In genomic region chr3:34217911-34218310, GRCm38 (mm10) we compare ENCODE assay signal across 27 mouse cellular contexts.
"Had no signal": no experiment of that assay in that cellular context is flagged by ENCODE, and none has a peak within 500 bp of the region (broad histone marks: within the 10 kb centered on the region; RNA-seq: fewer than 3 reads in every experiment).

No protein-coding gene starts in this region.

- H3K4me1 ChIP-seq: embryonic facial prominence, embryonic 10.5 days; embryonic facial prominence, embryonic 12.5 days; embryonic facial prominence, embryonic 13.5 days; embryonic facial prominence, embryonic 15.5 days; forebrain, embryonic 15.5 days had no signal

- H3K9ac ChIP-seq: embryonic facial prominence, embryonic 12.5 days; embryonic facial prominence, embryonic 13.5 days; embryonic facial prominence, embryonic 15.5 days; forebrain, embryonic 13.5 days; forebrain, embryonic 15.5 days; forebrain, postnatal 0 days had no signal

- H3K36me3 ChIP-seq: embryonic facial prominence, embryonic 10.5 days; embryonic facial prominence, embryonic 12.5 days; embryonic facial prominence, embryonic 13.5 days; embryonic facial prominence, embryonic 15.5 days; forebrain, embryonic 10.5 days; forebrain, embryonic 15.5 days had no signal

- H3K4me2 ChIP-seq: embryonic facial prominence, embryonic 12.5 days; embryonic facial prominence, embryonic 13.5 days; embryonic facial prominence, embryonic 15.5 days; forebrain, embryonic 13.5 days; forebrain, embryonic 15.5 days had no signal

- ATAC-seq: forebrain, embryonic 13.5 days; forebrain, embryonic 14.5 days; forebrain, embryonic 15.5 days; forebrain, embryonic 16.5 days; forebrain, postnatal 0 days had no signal

- H3K27ac ChIP-seq: embryonic facial prominence, embryonic 10.5 days; embryonic facial prominence, embryonic 12.5 days; embryonic facial prominence, embryonic 13.5 days; embryonic facial prominence, embryonic 15.5 days; forebrain, embryonic 10.5 days; forebrain, embryonic 13.5 days; forebrain, embryonic 15.5 days; gastrocnemius, adult 2 months; heart, adult 2 months had no signal

- H3K4me3 ChIP-seq: embryonic facial prominence, embryonic 10.5 days; embryonic facial prominence, embryonic 12.5 days; embryonic facial prominence, embryonic 13.5 days; embryonic facial prominence, embryonic 15.5 days; erythroblast, embryonic 14.5 days; forebrain, embryonic 10.5 days; forebrain, embryonic 13.5 days; forebrain, embryonic 15.5 days; gastrocnemius, adult 2 months; heart, adult 2 months had no signal

- H3K9me3 ChIP-seq: embryonic facial prominence, embryonic 10.5 days; embryonic facial prominence, embryonic 12.5 days; embryonic facial prominence, embryonic 13.5 days; embryonic facial prominence, embryonic 15.5 days; forebrain, embryonic 10.5 days; forebrain, embryonic 13.5 days; forebrain, embryonic 15.5 days had no signal

- DNase-seq: cerebellum, adult 2 months; cerebellum, adult 8-10 months; cerebellum, adult 9-10 months; cerebellum, adult 9-11 months; cerebellum, postnatal 10 days; cerebellum, postnatal 14 days; cerebellum, postnatal 25 days; cerebellum, postnatal 36 days; embryo, embryonic 11 days; forebrain, postnatal 0 days; gastrocnemius, adult 2 months; gastrocnemius, postnatal 10 days; gastrocnemius, postnatal 14 days; gastrocnemius, postnatal 25 days; gastrocnemius, postnatal 36 days; heart, adult 18-20 months; heart, adult 2 months had no signal

- H3K27me3 ChIP-seq: embryonic facial prominence, embryonic 12.5 days; embryonic facial prominence, embryonic 13.5 days; embryonic facial prominence, embryonic 15.5 days; forebrain, embryonic 13.5 days; forebrain, embryonic 15.5 days had no signal
